Mouse (Mus musculus) spleen, adult 2 months (tissue): ENCODE data around the gene Gm37240. TPM values are rescaled to one million over a fixed set of nuclear protein-coding genes. Genes with fewer than 3 reads are reported as not detected.

ENCODE experiments used
- DNase-seq, 2 experiments: peaks; one replicate each; pipeline versions ENCODE4 v3.0.0 to v3.0.0-alpha.2; 2012 to 2021; ENCODE audit warnings: low spot score in 2 of 2, low read depth in 1 of 2
- H3K27ac ChIP-seq: fragments of 200-500 bp; 2 replicates; pipeline ENCODE4 v1.5.1; 2012; ENCODE audit warnings: low read length, inconsistent platforms; ENCODE audit not compliant: insufficient read depth
- H3K27me3 ChIP-seq: fragments of 200-500 bp; 2 replicates; pipeline ENCODE4 v1.6.1; 2012; ENCODE audit warnings: mild to moderate bottlenecking, moderate library complexity, low read length, inconsistent platforms; ENCODE audit not compliant: control insufficient read depth, insufficient read depth
- H3K36me3 ChIP-seq: fragments of 200-500 bp; 2 replicates; pipeline ENCODE4 v1.6.1; 2012; ENCODE audit warnings: mild to moderate bottlenecking, low read length, inconsistent platforms; ENCODE audit not compliant: control insufficient read depth, insufficient read depth
- H3K4me1 ChIP-seq: fragments of 200-500 bp; 2 replicates; pipeline ENCODE4 v1.6.1; 2011; ENCODE audit warnings: inconsistent platforms; ENCODE audit not compliant: control insufficient read depth, insufficient read depth, insufficient read length
- H3K4me3 ChIP-seq: fragments of 200-500 bp; 2 replicates; pipeline ENCODE4 v1.5.1; 2011; ENCODE audit warnings: mild to moderate bottlenecking, inconsistent platforms; ENCODE audit not compliant: insufficient read depth, insufficient read length; ENCODE audit errors: extremely low read depth
- CTCF ChIP-seq: fragments of 200-500 bp; IDR thresholded peaks from 2 replicates; pipeline ENCODE4 v1.5.1; 2011; ENCODE audit warnings: mild to moderate bottlenecking, inconsistent platforms; ENCODE audit not compliant: insufficient read depth, insufficient read length, insufficient replicate concordance; ENCODE audit errors: extremely low read depth
- POLR2A ChIP-seq: fragments of 200-500 bp; IDR thresholded peaks from 2 replicates; pipeline ENCODE4 v1.6.1; 2011; ENCODE audit warnings: low read depth, low read length, inconsistent platforms
- WGBS: fragments of 180-500 bp; shearing (Covaris S2); methylation state at CpG from one replicate; pipeline ENCODE4 v1.1.7; 2018; 5-methylcytosine and 5-hydroxymethylcytosine counted together
- polyA plus RNA-seq: library from polyadenylated mRNA; depleted of rRNA; stranded (reverse); fragments of >200 nt; gene quantifications from 2 replicates; pipeline ENCODE4 v1.2.3, GENCODE M21; 2012

Gene Gm37240
- polyA plus RNA-seq, 1 experiment = 1.1 TPM

DNA sequence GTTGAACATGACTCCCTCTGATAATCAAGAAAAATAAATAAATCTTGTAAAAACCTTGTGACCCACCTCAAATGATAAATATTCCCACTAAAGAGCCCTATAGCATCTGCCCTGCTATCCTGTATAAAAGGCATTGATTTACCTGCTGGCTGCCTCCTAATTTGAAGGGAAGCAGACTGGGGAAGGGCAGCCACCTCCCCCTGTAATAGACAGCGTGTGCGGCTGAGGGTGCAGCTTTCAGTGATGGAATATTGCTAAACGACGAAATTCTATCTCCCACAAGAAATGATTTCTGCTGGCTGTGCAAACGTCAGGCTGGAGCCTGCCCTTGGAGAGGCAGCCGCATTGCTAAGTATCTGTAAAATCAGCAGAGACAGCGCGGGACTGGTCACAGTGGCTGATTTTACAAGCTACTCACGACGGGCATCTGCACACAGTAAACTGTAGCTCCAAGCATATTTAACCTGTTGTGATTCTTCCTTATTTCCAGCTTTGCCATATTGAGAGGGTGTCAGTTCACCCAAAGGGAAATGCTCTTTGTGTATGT lies 1147.2 kb downstream of the Gm37240 start:
- H3K36me3 ChIP-seq = no peaks in the 10 kb centered on the region
- H3K4me1 ChIP-seq = no peaks in the 10 kb centered on the region
- DNase-seq = no peak
- 84% methylated on average over 10 of the region's 10 CpGs for WGBS
- H3K4me3 ChIP-seq = no peak overlapping the region
- H3K27me3 ChIP-seq = no peaks in the 10 kb centered on the region
- H3K27ac ChIP-seq = no peak overlapping the region
- TF ChIP-seq CTCF = no peak
- TF ChIP-seq POLR2A = no peak

DNA sequence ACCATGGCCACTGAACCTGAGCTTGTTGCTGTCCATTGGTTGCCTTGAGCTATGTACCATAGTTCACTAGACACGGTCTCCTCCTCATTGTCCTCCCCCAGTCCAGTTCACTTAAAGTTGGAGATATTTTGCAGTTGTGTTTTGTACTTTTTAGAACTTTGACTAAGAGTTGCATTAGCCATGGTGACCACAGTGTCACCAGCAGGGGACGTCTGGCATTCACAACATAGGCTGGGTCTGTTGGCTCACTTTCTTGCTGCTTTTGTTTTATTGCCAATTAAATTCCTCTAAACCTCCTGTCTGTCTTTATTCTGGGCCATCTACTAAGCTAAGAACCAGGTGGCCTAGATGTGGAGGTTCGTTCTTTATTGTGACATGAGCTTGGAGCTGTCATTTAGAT lies 1150.2 kb downstream of the Gm37240 start:
- Histone ChIP-seq H3K4me3 (no peak overlapping the region), H3K27ac (no peak overlapping the region), H3K36me3 (no peaks in the 10 kb centered on the region), H3K27me3 (peaks cover 2% of the 10 kb centered on the region), H3K4me1 (no peaks in the 10 kb centered on the region; the same call in 1 of the 2 replicates)
- no peak for TF ChIP-seq CTCF
- no peak for TF ChIP-seq POLR2A
- no peak for DNase-seq
- 74% methylated on average over 3 of the region's 3 CpGs for WGBS

- no peak overlapping the region for H3K4me3 ChIP-seq
- peaks cover 2% of the 10 kb centered on the region for H3K27me3 ChIP-seq
- no peak for DNase-seq
- TF ChIP-seq POLR2A = no peak
- TF ChIP-seq CTCF = no peak
- H3K27ac ChIP-seq = no peak overlapping the region
- 78% methylated on average over 10 of the region's 10 CpGs for WGBS
- H3K36me3 ChIP-seq = no peaks in the 10 kb centered on the region
- no peaks in the 10 kb centered on the region; the same call in 1 of the 2 replicates for H3K4me1 ChIP-seq
Observed at GRCm38 (mm10) chr3:84735716-84736115, 1151.6 kb downstream of the Gm37240 start.

DNA sequence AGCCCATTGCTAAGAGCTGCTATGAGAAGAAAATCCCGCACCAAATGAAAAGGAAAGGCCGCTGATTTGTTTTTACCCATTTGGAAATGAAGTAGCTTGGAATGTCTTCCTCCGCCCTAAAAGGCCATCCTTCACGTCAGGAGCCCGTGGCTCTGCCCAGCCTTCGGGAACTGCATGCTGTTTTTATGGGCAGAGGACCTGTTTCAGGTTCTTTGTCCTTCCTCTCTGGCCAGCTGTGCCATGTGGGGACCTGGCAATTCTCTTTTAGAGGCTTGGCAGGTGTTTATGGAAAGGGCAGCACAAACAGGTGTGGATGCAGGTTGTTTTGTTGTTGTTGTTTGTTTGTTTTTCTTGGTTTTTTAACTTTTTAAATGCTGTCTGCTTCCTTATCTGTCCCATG lies 1154.8 kb downstream of the Gm37240 start:
- Histone ChIP-seq H3K27ac (no peak overlapping the region), H3K4me3 (no peak overlapping the region), H3K4me1 (no peaks in the 10 kb centered on the region; the same call in 1 of the 2 replicates), H3K27me3 (peaks cover 2% of the 10 kb centered on the region), H3K36me3 (no peaks in the 10 kb centered on the region)
- no peak for DNase-seq
- 52% methylated on average over 6 of the region's 6 CpGs for WGBS
- no peak for TF ChIP-seq CTCF
- no peak for TF ChIP-seq POLR2A

DNA sequence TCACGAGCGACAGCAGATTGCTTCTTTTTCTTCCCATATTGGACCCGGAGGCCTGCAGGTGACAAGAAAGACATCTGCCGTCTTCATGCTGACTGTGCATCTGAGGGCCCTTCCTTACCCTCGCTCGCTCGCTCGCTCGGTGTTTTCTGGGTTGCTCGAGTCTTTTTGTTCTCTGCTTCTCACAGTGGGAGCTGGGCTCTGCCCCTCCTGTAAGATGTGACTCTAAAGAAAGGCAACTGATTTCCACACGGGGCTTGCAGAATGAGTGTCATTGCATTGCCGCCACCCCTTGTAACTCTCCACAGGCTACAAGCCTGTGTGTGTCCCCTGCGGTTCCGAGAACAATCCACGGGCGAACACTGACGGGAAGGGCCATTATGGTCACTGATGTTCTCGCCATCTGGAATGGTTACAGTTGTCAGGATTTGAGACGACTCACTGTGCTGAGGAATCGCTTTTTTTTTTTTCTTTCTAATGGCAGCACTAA lies 1155.3 kb downstream of the Gm37240 start:
- Histone ChIP-seq H3K36me3 (no peaks in the 10 kb centered on the region), H3K27me3 (peaks cover 2% of the 10 kb centered on the region), H3K27ac (no peak overlapping the region), H3K4me1 (no peaks in the 10 kb centered on the region; the same call in 1 of the 2 replicates), H3K4me3 (peak overlapping the region; percentile 19; the same call in 1 of the 2 replicates)
- no peak for TF ChIP-seq CTCF
- 13% methylated on average over 20 of the region's 20 CpGs for WGBS
- DNase-seq = no peak

GRCm38 (mm10) chr3:84731403-84732015 lies 1155.8 kb downstream of the Gm37240 start:
- no peak for TF ChIP-seq POLR2A
- no peak for TF ChIP-seq CTCF
- H3K27me3 ChIP-seq = peaks cover 2% of the 10 kb centered on the region
- H3K4me1 ChIP-seq = no peaks in the 10 kb centered on the region; the same call in 1 of the 2 replicates
- H3K36me3 ChIP-seq = no peaks in the 10 kb centered on the region
- 20% methylated on average over 9 of the region's 9 CpGs for WGBS
- peak overlapping the region; percentile 19; the same call in 1 of the 2 replicates for H3K4me3 ChIP-seq
- H3K27ac ChIP-seq = no peak overlapping the region
- DNase-seq = no peak

GRCm38 (mm10) chr3:84731003-84731402 lies 1156.3 kb downstream of the Gm37240 start:
- H3K4me3 ChIP-seq = no peak overlapping the region
- H3K36me3 ChIP-seq = no peaks in the 10 kb centered on the region
- H3K27me3 ChIP-seq = peaks cover 2% of the 10 kb centered on the region
- 74% methylated on average over 5 of the region's 5 CpGs for WGBS
- no peaks in the 10 kb centered on the region; the same call in 1 of the 2 replicates for H3K4me1 ChIP-seq
- no peak for DNase-seq
- H3K27ac ChIP-seq = no peak overlapping the region
- TF ChIP-seq POLR2A (no peak), CTCF (no peak)
